Mouse (Mus musculus) neural tube, embryonic 14.5 days (tissue): ENCODE data around the gene Hjurp. TPM values are rescaled to one million over a fixed set of nuclear protein-coding genes. Genes with fewer than 3 reads are reported as not detected.
"Not testable (repeated sequence)": the region's sequence is repeated elsewhere in the genome, so short reads cannot be mapped to it uniquely, and the experiment has no call there.

Experiments
- ATAC-seq: fragments of 200-750 bp; cut with Nextera tagmentation; 2 replicates; pipeline ENCODE4 v1.8.0; 2017; ENCODE audit warnings: low read depth, mild to moderate bottlenecking, moderate TSS enrichment, moderate library complexity
- H3K27ac ChIP-seq: fragments of 300-500 bp; sonication (generic); 2 replicates; pipeline ENCODE4 v1.5.1; 2014; ENCODE audit warnings: low read depth, mild to moderate bottlenecking, control low read depth, low read length, moderate library complexity, mixed read lengths
- H3K27me3 ChIP-seq: fragments of 300-500 bp; sonication (generic); 2 replicates; pipeline ENCODE4 v1.6.1; 2014; ENCODE audit warnings: low read length; ENCODE audit not compliant: control insufficient read depth, insufficient read depth
- H3K36me3 ChIP-seq: fragments of 300-500 bp; sonication (generic); 2 replicates; pipeline ENCODE4 v1.6.1; 2014; ENCODE audit warnings: low read length, mixed read lengths; ENCODE audit not compliant: control insufficient read depth, insufficient read depth
- H3K4me1 ChIP-seq: fragments of 300-500 bp; sonication (generic); 2 replicates; pipeline ENCODE4 v1.6.1; 2014; ENCODE audit warnings: low read length; ENCODE audit not compliant: control insufficient read depth, insufficient read depth
- H3K4me2 ChIP-seq: fragments of 300-500 bp; sonication (generic); 2 replicates; pipeline ENCODE4 v1.6.1; 2014; ENCODE audit warnings: mild to moderate bottlenecking, low read depth, low read length, control low read depth
- H3K4me3 ChIP-seq: fragments of 300-500 bp; sonication (generic); 2 replicates; pipeline ENCODE4 v1.5.1; 2014; ENCODE audit warnings: low read depth, low read length, control low read depth, mixed read lengths
- H3K9ac ChIP-seq: fragments of 300-500 bp; sonication (generic); replicated peaks from 2 replicates; pipeline ENCODE4 v1.6.1; 2014; ENCODE audit warnings: low read depth, mild to moderate bottlenecking, control low read depth, low read length, mixed read lengths
- H3K9me3 ChIP-seq: fragments of 300-500 bp; sonication (generic); 2 replicates; pipeline ENCODE4 v1.6.1; 2016; ENCODE audit warnings: low read length; ENCODE audit not compliant: control insufficient read depth
- WGBS: fragments of 180-500 bp; shearing (Covaris S2); extraction: QIAGEN DNeasy Blood & Tissue Kit; methylation state at CpG from one replicate; pipeline ENCODE4 v1.1.7; 2014; 5-methylcytosine and 5-hydroxymethylcytosine counted together
- polyA plus RNA-seq: library from polyadenylated mRNA; unstranded; fragments of >200 nt; fragmentation: Nextera tagmentation; extraction: Ambion mirVana; gene quantifications from 2 replicates; pipeline ENCODE4 v1.2.1, GENCODE M21; 2014

Gene Hjurp
- polyA plus RNA-seq, 1 experiment from 2014 or later = 55.8 TPM

GRCm38 (mm10) chr1:88227482-88227881, 50.0 kb downstream of the Hjurp start:
- Histone ChIP-seq H3K36me3 (no peaks in the 10 kb centered on the region), H3K27ac (no peak overlapping the region), H3K9ac (no peak overlapping the region), H3K27me3 (no peaks in the 10 kb centered on the region), H3K4me2 (no peak overlapping the region), H3K9me3 (peaks cover 71% of the 10 kb centered on the region), H3K4me1 (no peaks in the 10 kb centered on the region), H3K4me3 (no peak overlapping the region)
- 61% methylated on average over 2 of the region's 2 CpGs for WGBS
- ATAC-seq = no peak

GRCm38 (mm10) chr1:88226670-88227379, 50.6 kb downstream of the Hjurp start, which contains the start of gene Mroh2a:
Mroh2a (plus strand) TSS chr1:88226986.
- H3K9ac ChIP-seq = no peak within 1 kb of the TSS
- no peak within 1 kb of the TSS for H3K4me3 ChIP-seq
- H3K4me1 ChIP-seq = no peaks in the 10 kb centered on the region
- no peaks in the 10 kb centered on the region for H3K36me3 ChIP-seq
- no peak for ATAC-seq
- H3K27me3 ChIP-seq = no peaks in the 10 kb centered on the region
- WGBS = 63% methylated on average over 5 of the region's 5 CpGs
- H3K27ac ChIP-seq = no peak within 1 kb of the TSS
- peaks cover 69% of the 10 kb centered on the region for H3K9me3 ChIP-seq
- H3K4me2 ChIP-seq = no peak within 1 kb of the TSS

- no peak overlapping the region for H3K4me2 ChIP-seq
These were observed 51.7 kb downstream of the Hjurp start for GRCm38 (mm10) chr1:88225741-88226140.

GRCm38 (mm10) chr1:88225301-88225700, 52.1 kb downstream of the Hjurp start:
- not testable (repeated sequence) for H3K4me2 ChIP-seq, H3K36me3 ChIP-seq, H3K9ac ChIP-seq, H3K27me3 ChIP-seq, H3K4me1 ChIP-seq, H3K27ac ChIP-seq, ATAC-seq, H3K4me3 ChIP-seq
- H3K9me3 ChIP-seq = peaks cover 55% of the 10 kb centered on the region
- 36% methylated on average over 2 of the region's 2 CpGs for WGBS

More at GRCm38 (mm10) chr1:88225741-88226140, 51.7 kb downstream of the Hjurp start:
- no peak for ATAC-seq
- Histone ChIP-seq H3K9me3 (peaks cover 59% of the 10 kb centered on the region), H3K4me3 (no peak overlapping the region), H3K4me1 (no peaks in the 10 kb centered on the region), H3K9ac (no peak overlapping the region), H3K36me3 (no peaks in the 10 kb centered on the region), H3K27ac (no peak overlapping the region), H3K27me3 (no peaks in the 10 kb centered on the region)

GRCm38 (mm10) chr1:88224029-88224776, 53.2 kb downstream of the Hjurp start:
- 69% methylated on average over 2 of the region's 2 CpGs for WGBS
- Histone ChIP-seq H3K4me1 (no peaks in the 10 kb centered on the region), H3K27me3 (no peaks in the 10 kb centered on the region), H3K27ac (no peak overlapping the region), H3K4me2 (no peak overlapping the region), H3K36me3 (no peaks in the 10 kb centered on the region), H3K9ac (no peak overlapping the region), H3K4me3 (no peak overlapping the region), H3K9me3 (peaks cover 44% of the 10 kb centered on the region)
- no peak for ATAC-seq

GRCm38 (mm10) chr1:88223591-88223990, 53.8 kb downstream of the Hjurp start:
- 64% methylated on average over 1 of the region's 1 CpGs for WGBS
- Histone ChIP-seq H3K27ac (no peak overlapping the region), H3K4me1 (no peaks in the 10 kb centered on the region), H3K9me3 (peaks cover 38% of the 10 kb centered on the region), H3K36me3 (no peaks in the 10 kb centered on the region), H3K27me3 (no peaks in the 10 kb centered on the region), H3K4me2 (no peak overlapping the region), H3K9ac (no peak overlapping the region), H3K4me3 (no peak overlapping the region)
- no peak for ATAC-seq

GRCm38 (mm10) chr1:88223011-88223515, 54.4 kb downstream of the Hjurp start:
- H3K36me3 ChIP-seq, H3K4me2 ChIP-seq, H3K27ac ChIP-seq, H3K4me1 ChIP-seq, H3K9ac ChIP-seq, H3K27me3 ChIP-seq, ATAC-seq, H3K4me3 ChIP-seq: not testable (repeated sequence)
- H3K9me3 ChIP-seq = peaks cover 33% of the 10 kb centered on the region

- no peak overlapping the region for H3K9ac ChIP-seq
- peaks cover 29% of the 10 kb centered on the region for H3K9me3 ChIP-seq
- no peaks in the 10 kb centered on the region for H3K27me3 ChIP-seq
- H3K36me3 ChIP-seq = no peaks in the 10 kb centered on the region
- ATAC-seq = no peak
- H3K4me2 ChIP-seq = no peak overlapping the region
- no peaks in the 10 kb centered on the region for H3K4me1 ChIP-seq
- H3K4me3 ChIP-seq = no peak overlapping the region
- WGBS = 50% methylated on average over 2 of the region's 2 CpGs
- no peak overlapping the region for H3K27ac ChIP-seq
These were observed 55.2 kb downstream of the Hjurp start for GRCm38 (mm10) chr1:88222216-88222615.

- no peak overlapping the region for H3K4me2 ChIP-seq
- ATAC-seq = no peak
- no peak overlapping the region for H3K4me3 ChIP-seq
- no peaks in the 10 kb centered on the region for H3K36me3 ChIP-seq
- H3K4me1 ChIP-seq = no peaks in the 10 kb centered on the region
- H3K9ac ChIP-seq = no peak overlapping the region
- H3K27me3 ChIP-seq = no peaks in the 10 kb centered on the region
- no peak overlapping the region for H3K27ac ChIP-seq
- H3K9me3 ChIP-seq = peaks cover 27% of the 10 kb centered on the region
These were observed 57.1 kb downstream of the Hjurp start for GRCm38 (mm10) chr1:88220336-88220735.
